Comparison of ENCODE assay signal across 7 mouse cellular contexts in the genomic region with DNA sequence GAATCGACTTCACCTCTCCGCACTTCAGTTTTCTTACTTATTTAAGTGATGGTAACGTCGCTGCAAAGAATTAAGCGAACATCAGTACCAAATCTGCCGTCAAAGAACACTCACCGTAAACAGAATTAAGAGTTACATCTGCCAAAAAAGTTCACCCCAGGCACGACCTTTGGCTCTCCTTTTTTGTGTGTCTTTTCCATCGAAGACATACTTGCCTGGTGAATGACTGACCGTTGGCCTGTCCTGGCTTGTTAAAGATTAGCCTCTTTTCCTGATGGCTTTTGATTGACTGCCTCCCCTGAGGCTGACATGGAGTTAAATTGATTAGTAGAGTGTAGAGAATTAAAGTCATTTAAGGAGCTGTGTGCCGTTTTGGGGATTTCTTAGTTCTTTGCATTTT. TPM values are rescaled to one million over a fixed set of nuclear protein-coding genes. Genes with fewer than 3 reads are reported as not detected.
DNase-seq lines count a peak whose midpoint lies in the region; ATAC-seq and TF ChIP-seq lines count a peak whose summit lies in the region.

No protein-coding gene starts in this region.

- H3K79me2 ChIP-seq in CH12.LX (replicated peaks; ENCODE audit: control insufficient read depth, extremely low read depth, insufficient read depth, poor library complexity, severe bottlenecking), result peaks cover 40% of the 10 kb centered on the region

- TF ChIP-seq CTCF in CH12.LX (conservative IDR thresholded peaks at IDR 0.05 in 1 of 2, IDR thresholded peaks at IDR 0.05 in 1 of 2; ENCODE audit: low read depth in 2 of 2, low read length in 2 of 2), result no peak
- no peak for TF ChIP-seq CTCF in cerebellum, adult 2 months (IDR thresholded peaks at IDR 0.05; ENCODE audit: borderline replicate concordance, insufficient read depth, low read depth, low read length)

- no peaks in the 10 kb centered on the region for H3K27me3 ChIP-seq in CH12.LX (replicated peaks)
- H3K27me3 ChIP-seq in hindbrain, embryonic 11.5 days (ENCODE audit: control insufficient read depth, insufficient read depth, low read length), result no peaks in the 10 kb centered on the region
- H3K27me3 ChIP-seq in limb, embryonic 14.5 days (ENCODE audit: control insufficient read depth, insufficient read depth, low read length), result no peaks in the 10 kb centered on the region
- no peaks in the 10 kb centered on the region; the same call in 1 of the 2 replicates for H3K27me3 ChIP-seq in cerebellum, adult 2 months (ENCODE audit: control insufficient read depth, insufficient read depth, low read length)

- H3K9ac ChIP-seq in CH12.LX (ENCODE audit: insufficient read depth, low read depth) (peak overlapping the region; percentile 81), ES-E14 (ENCODE audit: insufficient read depth, low read depth, low read length, poor library complexity, severe bottlenecking) (peak overlapping the region; percentile 94)
- H3K9ac ChIP-seq in hindbrain, embryonic 11.5 days (ENCODE audit: low read depth, low read length), result peak overlapping the region; percentile 83; the same call in 1 of the 2 replicates
- H3K9ac ChIP-seq in limb, embryonic 14.5 days (ENCODE audit: low read depth, low read length, severe bottlenecking), result peak overlapping the region; percentile 87

- H3K27ac ChIP-seq in CH12.LX (ENCODE audit: insufficient read depth, low read depth) (no peak overlapping the region), ES-E14 (ENCODE audit: insufficient read depth, low read depth, low read length, poor library complexity, severe bottlenecking) (no peak overlapping the region; the same call in 1 of the 2 replicates)
- H3K27ac ChIP-seq in hindbrain, embryonic 11.5 days (ENCODE audit: low read depth, low read length), result no peak overlapping the region
- no peak overlapping the region for H3K27ac ChIP-seq in limb, embryonic 14.5 days (replicated peaks; ENCODE audit: low read depth, low read length)
- H3K27ac ChIP-seq in cerebellum, adult 2 months (ENCODE audit: insufficient read depth, low read length), result no peak overlapping the region

- under 1% methylated on average over 11 of the region's 11 CpGs for WGBS in hindbrain, embryonic 11.5 days
- 2% methylated on average over 11 of the region's 11 CpGs for WGBS in limb, embryonic 14.5 days
- 21% methylated on average over 11 of the region's 11 CpGs for WGBS in cerebellum, adult 2 months

- no peak for TF ChIP-seq EP300 in CH12.LX (IDR thresholded peaks at IDR 0.05; ENCODE audit: low read length)

- H3K9me3 ChIP-seq in CH12.LX (replicated peaks; ENCODE audit: low read length), result no peaks in the 10 kb centered on the region
- no peaks in the 10 kb centered on the region for H3K9me3 ChIP-seq in ES-E14 (ENCODE audit: control insufficient read depth, insufficient read depth, low read depth, low read length)
- no peaks in the 10 kb centered on the region for H3K9me3 ChIP-seq in hindbrain, embryonic 11.5 days (ENCODE audit: control insufficient read depth, low read length)
- H3K9me3 ChIP-seq in limb, embryonic 14.5 days (ENCODE audit: control insufficient read depth, low read length), result no peaks in the 10 kb centered on the region

- intact Hi-C loops in left cerebral cortex, postnatal 4 days (cut with DNase I), result no loop called here

- no peak for ATAC-seq in hindbrain, embryonic 11.5 days (ENCODE audit: low FRiP score)
- no peak for ATAC-seq in limb, embryonic 14.5 days (ENCODE audit: low FRiP score, low read depth)
- ATAC-seq in erythroid progenitor cell, adult 5-6 weeks (replicated peaks; ENCODE audit: low FRiP score, poor library complexity, severe bottlenecking), result no peak

- TF ChIP-seq POLR2A in CH12.LX (IDR thresholded peaks at IDR 0.05; ENCODE audit: low read depth, low read length), result no peak
- no peak for TF ChIP-seq POLR2A in limb, embryonic 14.5 days (IDR thresholded peaks at IDR 0.05; ENCODE audit: borderline replicate concordance, extremely low read depth, insufficient read depth, insufficient read length)
- no peak for TF ChIP-seq POLR2A in cerebellum, adult 2 months (IDR thresholded peaks at IDR 0.05; ENCODE audit: borderline replicate concordance, insufficient read depth, low read length)

- no peak for TF ChIP-seq RAD21 in CH12.LX (IDR thresholded peaks at IDR 0.05; ENCODE audit: low read depth, low read length)

- H3K4me2 ChIP-seq in CH12.LX (ENCODE audit: insufficient read depth, low read depth, poor library complexity, severe bottlenecking), result peak overlapping the region; percentile 88
- peak overlapping the region; percentile 45 for H3K4me2 ChIP-seq in hindbrain, embryonic 11.5 days (replicated peaks; ENCODE audit: low read depth, low read length)
- H3K4me2 ChIP-seq in limb, embryonic 14.5 days (replicated peaks; ENCODE audit: low read depth, low read length, severe bottlenecking), result peak overlapping the region; percentile 65

- H3K4me1 ChIP-seq in CH12.LX (ENCODE audit: control insufficient read depth in 1 of 2, insufficient read depth in 2 of 2), result peaks cover 12 to 49% of the 10 kb centered on the region in 2 experiments
- H3K4me1 ChIP-seq in ES-E14 (ENCODE audit: control insufficient read depth in 2 of 2, insufficient read depth in 2 of 2, low read length in 2 of 2, poor library complexity in 1 of 2), result peaks cover 9 to 13% of the 10 kb centered on the region in 2 experiments
- no peaks in the 10 kb centered on the region; the same call in 1 of the 2 replicates for H3K4me1 ChIP-seq in hindbrain, embryonic 11.5 days (replicated peaks; ENCODE audit: control insufficient read depth, insufficient read depth, low read length)
- peaks cover 11% of the 10 kb centered on the region for H3K4me1 ChIP-seq in limb, embryonic 14.5 days (ENCODE audit: control insufficient read depth, insufficient read depth, low read length)
- 0 out of 2 replicates have a peak, but pooled peaks cover 3% of the 10 kb centered on the region for H3K4me1 ChIP-seq in cerebellum, adult 2 months (ENCODE audit: control insufficient read depth, insufficient read depth, low read length)

- DNase-seq in CH12.LX (ENCODE audit: extremely low read depth) (no peak), ES-E14 (ENCODE audit: low read depth, low spot score) (no peak)
- no peak for DNase-seq in hindbrain, embryonic 11.5 days (ENCODE audit: low spot score)
- no peak for DNase-seq in limb, embryonic 14.5 days (ENCODE audit: low spot score)
- DNase-seq in cerebellum, adult 2 months, result no peak
- DNase-seq in left cerebral cortex, postnatal 4 days, result no peak

- dilution Hi-C loops in CH12.LX (cut with MboI; ENCODE audit: extremely low pct_ligation_motif_present, extremely low pct_unique_long_range_greater_than_20kb, low sequenced_read_pairs), result no loop called here

- H3K4me3 ChIP-seq in CH12.LX (replicated peaks in 1 of 3; ENCODE audit: low read depth in 2 of 3, low read length in 2 of 3, poor library complexity in 1 of 3) (peak overlapping the region; percentile 88 to 95 (median 92)), ES-E14 (ENCODE audit: insufficient read depth in 1 of 2, low read depth in 1 of 2, low read length in 2 of 2, poor library complexity in 1 of 2, severe bottlenecking in 1 of 2) (peak overlapping the region; percentile 55 to 90)
- H3K4me3 ChIP-seq in hindbrain, embryonic 11.5 days (ENCODE audit: low read depth, low read length), result peak overlapping the region; percentile 89
- H3K4me3 ChIP-seq in limb, embryonic 14.5 days (replicated peaks; ENCODE audit: low read length), result peak overlapping the region; percentile 80
- no peak overlapping the region for H3K4me3 ChIP-seq in cerebellum, adult 2 months (replicated peaks; ENCODE audit: insufficient read depth, low read depth, low read length)

- H3K36me3 ChIP-seq in CH12.LX (replicated peaks in 1 of 2; ENCODE audit: control insufficient read depth in 1 of 2, insufficient read depth in 1 of 2, low read length in 1 of 2) (peaks cover 18 to 40% of the 10 kb centered on the region in 2 experiments), ES-E14 (ENCODE audit: control insufficient read depth, insufficient read depth, low read length, poor library complexity, severe bottlenecking) (peaks cover 25% of the 10 kb centered on the region)
- H3K36me3 ChIP-seq in hindbrain, embryonic 11.5 days (ENCODE audit: control insufficient read depth, insufficient read depth, low read length), result peaks cover 3% of the 10 kb centered on the region; the same call in 1 of the 2 replicates
- H3K36me3 ChIP-seq in limb, embryonic 14.5 days (ENCODE audit: control insufficient read depth, insufficient read depth, low read length), result peaks cover 28% of the 10 kb centered on the region

- in situ Hi-C loops in CH12.LX (cut with MboI; ENCODE audit: low pct_ligation_motif_present, low pct_unique_long_range_greater_than_20kb, low sequenced_read_pairs) (no loop called here), ES-E14 (cut with MboI; ENCODE audit: low sequenced_read_pairs in 2 of 2, unreplicated experiment in 2 of 2) (no loop called here)

TF ChIP-seq in CH12.LX, 34 proteins besides CTCF, POLR2A, EP300 and RAD21:
- TF ChIP-seq MAX (IDR thresholded peaks at IDR 0.05; ENCODE audit: low read length) (no peak), PAX5 (IDR thresholded peaks at IDR 0.05; ENCODE audit: low read length) (no peak), USF2 (conservative IDR thresholded peaks at IDR 0.05; ENCODE audit: low read depth, low read length) (no peak), ELF1 (IDR thresholded peaks at IDR 0.05; ENCODE audit: low read depth, low read length) (no peak), KAT2A (IDR thresholded peaks at IDR 0.05; ENCODE audit: insufficient replicate concordance, low read length) (no peak)

TF ChIP-seq in ES-E14, 5 proteins besides CTCF, POLR2A, EP300 and RAD21:
- TF ChIP-seq MAFK (IDR thresholded peaks at IDR 0.05; ENCODE audit: insufficient read depth, low read depth, low read length) (no peak), ZC3H11A (IDR thresholded peaks at IDR 0.05; ENCODE audit: borderline replicate concordance, low read depth, low read length) (no peak), HCFC1 (IDR thresholded peaks at IDR 0.05; ENCODE audit: borderline replicate concordance, insufficient read depth, low read length) (no peak), ZNF384 (IDR thresholded peaks at IDR 0.05; ENCODE audit: low read depth, low read length) (no peak), CHD2 (IDR thresholded peaks at IDR 0.05; ENCODE audit: low read depth, low read length) (no peak)

RNA-seq across cellular contexts. Expression of a gene that starts 1.3 kb away (rescaled TPM):
- total RNA-seq in CH12.LX (2012; rRNA removed) (83.5 and 92.9 TPM in 2 replicates), CH12.LX (2014; rRNA removed) (176 and 202 TPM in 2 replicates), ES-E14 (2012; rRNA removed) (94.1 and 107 TPM in 2 replicates)
- polyA plus RNA-seq in CH12.LX (2012; ENCODE audit: insufficient read length, low read depth), result 91.1 and 114 TPM in 2 replicates
- 156 and 172 TPM in 2 replicates for polyA plus RNA-seq in hindbrain, embryonic 11.5 days (2014; fragmentation: Nextera tagmentation; extraction: Ambion mirVana)
- polyA plus RNA-seq in limb, embryonic 14.5 days (2012; rRNA removed), result 123 and 142 TPM in 2 replicates
- polyA plus RNA-seq in limb, embryonic 14.5 days (2014; fragmentation: Nextera tagmentation; extraction: Ambion mirVana), result 126 and 138 TPM in 2 replicates
- 2.0 TPM in 2 replicates for polyA plus RNA-seq in cerebellum, adult 2 months (2012; rRNA removed)
- 10 to 100 TPM; 13.3 to 17.2 TPM for total RNA-seq in left cerebral cortex, postnatal 4 days (2021)
- 23.1 and 27.7 TPM in 2 replicates for total RNA-seq in erythroid progenitor cell, adult 5-6 weeks (2015; ENCODE audit: low replicate concordance)
- 26.1 and 31.8 TPM in 2 replicates for total RNA-seq in erythroid progenitor cell, adult 5-6 weeks (2017; ENCODE audit: low replicate concordance)
